Mouse (Mus musculus) CH12.LX (cell line): ENCODE measurements around the gene Prl5a1. TPM values are rescaled to one million over a fixed set of nuclear protein-coding genes. Genes with fewer than 3 reads are reported as not detected.

Experiments used
- DNase-seq: peaks from one replicate; pipeline ENCODE4 v3.0.0-alpha.2; 2013; ENCODE audit errors: extremely low read depth
- H3K27ac ChIP-seq: 2 replicates; pipeline ENCODE4 v1.5.1; 2012; ENCODE audit warnings: low read depth, mild to moderate bottlenecking, control low read depth, moderate library complexity; ENCODE audit not compliant: insufficient read depth
- H3K27me3 ChIP-seq: replicated peaks from 2 replicates; pipeline ENCODE3; 2012; ENCODE audit warnings: inconsistent platforms
- H3K36me3 ChIP-seq, 2 experiments: replicated peaks in 1 of 2; 2 replicates each; pipeline versions ENCODE3 to v1.6.1; 2012; ENCODE audit warnings: inconsistent platforms in 1 of 2, low read length in 1 of 2, mild to moderate bottlenecking in 1 of 2, mixed read lengths in 1 of 2, moderate library complexity in 1 of 2; ENCODE audit not compliant: control insufficient read depth in 1 of 2, insufficient read depth in 1 of 2
- H3K4me1 ChIP-seq, 2 experiments: 2 replicates each; pipeline ENCODE4 v1.6.1; 2012; ENCODE audit warnings: inconsistent platforms in 1 of 2, moderate library complexity in 1 of 2; ENCODE audit not compliant: insufficient read depth in 2 of 2, control insufficient read depth in 1 of 2
- H3K4me2 ChIP-seq: 2 replicates; pipeline ENCODE4 v1.6.1; 2012; ENCODE audit warnings: low read depth, mild to moderate bottlenecking, control low read depth; ENCODE audit not compliant: poor library complexity, insufficient read depth, severe bottlenecking
- H3K4me3 ChIP-seq, 3 experiments: fragments of 150-350 bp in 1 of 3; sonication (generic) in 1 of 3; replicated peaks in 1 of 3; 2 replicates each; pipeline versions ENCODE3 to v1.5.1; 2011 to 2012; ENCODE audit warnings: low read depth in 2 of 3, low read length in 2 of 3, mild to moderate bottlenecking in 2 of 3, moderate library complexity in 2 of 3, control low read depth in 1 of 3, improper control_type of control experiment in 1 of 3, inconsistent platforms in 1 of 3, mixed read lengths in 1 of 3; ENCODE audit not compliant: poor library complexity in 1 of 3
- H3K79me2 ChIP-seq: replicated peaks from 2 replicates; pipeline ENCODE4 v1.6.1; 2012; ENCODE audit warnings: mild to moderate bottlenecking, moderate library complexity; ENCODE audit not compliant: control insufficient read depth, poor library complexity, insufficient read depth, severe bottlenecking; ENCODE audit errors: extremely low read depth
- H3K9ac ChIP-seq: 2 replicates; pipeline ENCODE4 v1.6.1; 2012; ENCODE audit warnings: low read depth, mild to moderate bottlenecking, control low read depth, moderate library complexity; ENCODE audit not compliant: insufficient read depth
- H3K9me3 ChIP-seq: replicated peaks from 2 replicates; pipeline ENCODE3; 2012; ENCODE audit warnings: low read length, inconsistent platforms, mixed read lengths
- BHLHE40 ChIP-seq: IDR thresholded peaks from 2 replicates; pipeline ENCODE4 v1.6.1; 2011; ENCODE audit warnings: mild to moderate bottlenecking, low read depth, low read length, improper control_type of control experiment
- CHD1 ChIP-seq: IDR thresholded peaks from 2 replicates; pipeline ENCODE4 v1.6.1; 2012; ENCODE audit warnings: low read depth, low read length, improper control_type of control experiment, inconsistent platforms
- CTCF ChIP-seq, 2 experiments: IDR thresholded peaks in 1 of 2; conservative IDR thresholded peaks in 1 of 2; 2 replicates each; pipeline ENCODE4 v1.5.1; 2011 to 2012; ENCODE audit warnings: low read depth in 2 of 2, low read length in 2 of 2, improper control_type of control experiment in 1 of 2, inconsistent platforms in 1 of 2, mild to moderate bottlenecking in 1 of 2, moderate library complexity in 1 of 2
- HCFC1 ChIP-seq: IDR thresholded peaks from 2 replicates; pipeline ENCODE4 v1.6.1; 2012; ENCODE audit warnings: low read depth, mild to moderate bottlenecking, inconsistent platforms, low read length, improper control_type of control experiment
- JUN ChIP-seq: IDR thresholded peaks from 2 replicates; pipeline ENCODE4 v1.6.1; 2011; ENCODE audit warnings: low read depth, mild to moderate bottlenecking, low read length, improper control_type of control experiment, moderate library complexity; ENCODE audit not compliant: insufficient read depth
- MXI1 ChIP-seq: IDR thresholded peaks from 2 replicates; pipeline ENCODE4 v1.6.1; 2011; ENCODE audit warnings: mild to moderate bottlenecking, low read depth, low read length, improper control_type of control experiment
- POLR2AphosphoS2 ChIP-seq: IDR thresholded peaks from 2 replicates; pipeline ENCODE4 v1.6.1; 2011; ENCODE audit warnings: low read depth, low read length, improper control_type of control experiment
- RCOR1 ChIP-seq: conservative IDR thresholded peaks from 2 replicates; pipeline ENCODE4 v1.6.1; 2012; ENCODE audit warnings: low read depth, mild to moderate bottlenecking, inconsistent platforms, low read length, improper control_type of control experiment
- ZC3H11A ChIP-seq: IDR thresholded peaks from 2 replicates; pipeline ENCODE4 v1.6.1; 2012; ENCODE audit warnings: low read depth, mild to moderate bottlenecking, inconsistent platforms, low read length, improper control_type of control experiment
- dilution Hi-C: fragments of 300-500 bp; cut with MboI; formaldehyde crosslinking; loops from 2 replicates; pipeline ENCODE4 v1.14.3; 2020; ENCODE audit warnings: low sequenced_read_pairs; ENCODE audit not compliant: extremely low pct_unique_long_range_greater_than_20kb, extremely low pct_ligation_motif_present
- in situ Hi-C: fragments of 300-500 bp; cut with MboI; formaldehyde crosslinking; loops from 3 replicates; pipeline ENCODE4 v1.14.3; 2019; ENCODE audit warnings: low sequenced_read_pairs, low pct_ligation_motif_present, low pct_unique_long_range_greater_than_20kb, mixed read lengths
- polyA plus RNA-seq: library from polyadenylated mRNA; unstranded; fragments of >175 nt; gene quantifications from 2 replicates; pipeline ENCODE4 v1.2.1, GENCODE M21; 2012; ENCODE audit warnings: low read depth; ENCODE audit not compliant: insufficient read length
- total RNA-seq, 2 experiments: library from RNA; depleted of rRNA; stranded (reverse); fragments of 300-350 nt in 1 of 2; fragments of >200 nt in 1 of 2; gene quantifications; 2 replicates each; pipeline ENCODE4 v1.2.3; 2012 to 2014

Prl5a1 gene
- total RNA-seq (2012; rRNA removed) (not detected in 2 replicates), total RNA-seq (2014; rRNA removed) (not detected in 2 replicates), polyA plus RNA-seq (not detected in 2 replicates)

- Histone ChIP-seq H3K9ac (no peak within 1 kb of the TSS), H3K4me1 (no peaks in the 10 kb centered on the region)
- TF ChIP-seq CTCF (conservative IDR thresholded peaks at IDR 0.05 in 1 of 2, IDR thresholded peaks at IDR 0.05 in 1 of 2; ENCODE audit: low read depth in 2 of 2, low read length in 2 of 2), result no peak
- TF ChIP-seq JUN, result no peak
- TF ChIP-seq HCFC1, result no peak
- no peak for TF ChIP-seq CHD1
- no peak for TF ChIP-seq BHLHE40
- TF ChIP-seq, all 38 proteins: peak for 0
- H3K27ac ChIP-seq, result no peak within 1 kb of the TSS
- in situ Hi-C loops (no loop called here), dilution Hi-C loops (no loop called here)
- H3K36me3 ChIP-seq, result no peaks in the 10 kb centered on the region
- no peaks in the 10 kb centered on the region for H3K79me2 ChIP-seq
- H3K4me2 ChIP-seq, result no peak within 1 kb of the TSS
- DNase-seq, result no peak
- H3K9me3 ChIP-seq, result no peaks in the 10 kb centered on the region
- no peaks in the 10 kb centered on the region for H3K27me3 ChIP-seq
- H3K4me3 ChIP-seq, result no peak within 1 kb of the TSS
Measured at GRCm38 (mm10) chr13:28142184-28142583, at the start of gene Prl5a1. Prl5a1 (plus strand) TSS chr13:28142484.

GRCm38 (mm10) chr13:28096161-28096560, 46.1 kb upstream of the Prl5a1 start:
- Histone ChIP-seq H3K36me3 (no peaks in the 10 kb centered on the region), H3K9me3 (no peaks in the 10 kb centered on the region), H3K27me3 (no peaks in the 10 kb centered on the region)
- no peak for TF ChIP-seq CTCF (conservative IDR thresholded peaks at IDR 0.05 in 1 of 2, IDR thresholded peaks at IDR 0.05 in 1 of 2; ENCODE audit: low read depth in 2 of 2, low read length in 2 of 2)
- no peak for TF ChIP-seq MXI1
- no peak for TF ChIP-seq POLR2AphosphoS2
- TF ChIP-seq, all 38 proteins: peak for 0
- DNase-seq, result no peak
- Histone ChIP-seq H3K27ac (no peak overlapping the region), H3K9ac (no peak overlapping the region), H3K79me2 (no peaks in the 10 kb centered on the region), H3K4me2 (no peak overlapping the region), H3K4me1 (no peaks in the 10 kb centered on the region), H3K4me3 (no peak overlapping the region)
- dilution Hi-C loops (no loop called here), in situ Hi-C loops (no loop called here)

GRCm38 (mm10) chr13:28108536-28108935, 33.7 kb upstream of the Prl5a1 start:
- Histone ChIP-seq H3K9me3 (no peaks in the 10 kb centered on the region), H3K27me3 (no peaks in the 10 kb centered on the region), H3K4me1 (no peaks in the 10 kb centered on the region), H3K36me3 (no peaks in the 10 kb centered on the region), H3K4me2 (no peak overlapping the region), H3K4me3 (no peak overlapping the region), H3K9ac (no peak overlapping the region), H3K27ac (no peak overlapping the region), H3K79me2 (no peaks in the 10 kb centered on the region)
- dilution Hi-C loops, result no loop called here
- in situ Hi-C loops, result no loop called here
- TF ChIP-seq JUN (no peak), ZC3H11A (no peak), RCOR1 (no peak)
- DNase-seq, result no peak
